Mouse (Mus musculus) G1E (cell line): ENCODE measurements around the gene Slc25a1. TPM values are rescaled to one million over a fixed set of nuclear protein-coding genes. Genes with fewer than 3 reads are reported as not detected.

Source experiments
- ATAC-seq: 2 replicates; pipeline ENCODE4 v1.8.0; 2016; ENCODE audit warnings: mild to moderate bottlenecking; ENCODE audit not compliant: insufficient number of reproducible peaks, poor library complexity, low FRiP score, severe bottlenecking; ENCODE audit errors: extremely low read depth
- DNase-seq: peaks from one replicate; pipeline ENCODE4 v3.0.0; 2012; ENCODE audit warnings: low spot score
- H3K27me3 ChIP-seq: 2 replicates; pipeline ENCODE4 v1.6.1; 2012; ENCODE audit warnings: mild to moderate bottlenecking, low read length, inconsistent platforms; ENCODE audit not compliant: insufficient read depth
- H3K36me3 ChIP-seq: replicated peaks from 2 replicates; pipeline ENCODE3; 2012; ENCODE audit warnings: mild to moderate bottlenecking, inconsistent platforms
- H3K4me1 ChIP-seq: 2 replicates; pipeline ENCODE4 v1.6.1; 2012; ENCODE audit warnings: low read depth, low read length, inconsistent platforms, mixed read lengths; ENCODE audit not compliant: insufficient read depth
- H3K4me3 ChIP-seq: 2 replicates; pipeline ENCODE4 v1.5.1; 2012; ENCODE audit warnings: low read depth, mild to moderate bottlenecking, inconsistent platforms, low read length, moderate library complexity, mixed read lengths
- H3K9me3 ChIP-seq: replicated peaks from 2 replicates; pipeline ENCODE4 v1.6.1; 2012; ENCODE audit warnings: inconsistent platforms
- CTCF ChIP-seq: IDR thresholded peaks from 2 replicates; pipeline ENCODE4 v1.5.1; 2012; ENCODE audit warnings: low read depth, low read length, inconsistent platforms, mixed read lengths
- GATA1 ChIP-seq: IDR thresholded peaks from 2 replicates; pipeline ENCODE4 v1.6.1; 2012; ENCODE audit warnings: borderline replicate concordance, low read length, inconsistent platforms, mixed read lengths
- GATA2 ChIP-seq: IDR thresholded peaks from 2 replicates; pipeline ENCODE4 v1.6.1; 2012; ENCODE audit warnings: low read depth, low read length, inconsistent platforms, borderline replicate concordance
- POLR2AphosphoS5 ChIP-seq: IDR thresholded peaks from 2 replicates; pipeline ENCODE4 v1.6.1; 2012; ENCODE audit warnings: low read depth, low read length, inconsistent platforms; ENCODE audit not compliant: insufficient replicate concordance
- TAL1 ChIP-seq: conservative IDR thresholded peaks from 2 replicates; pipeline ENCODE4 v1.6.1; 2012; ENCODE audit warnings: low read depth, low read length, inconsistent platforms, mixed read lengths
- polyA plus RNA-seq: library from polyadenylated mRNA; stranded (reverse); fragments of >175 nt; gene quantifications from 2 replicates; pipeline ENCODE4 v1.2.3, GENCODE M21; 2012
- total RNA-seq, 2 experiments: library from RNA; stranded (forward) in 1 of 2; stranded (reverse) in 1 of 2; fragments of 200-1000 nt in 1 of 2; fragments of >200 nt in 1 of 2; fragmentation: Nextera tagmentation in 1 of 2; gene quantifications; 2 replicates each; pipeline ENCODE4 v1.2.3; 2014 to 2017

Gene Slc25a1
- total and polyA plus RNA-seq, 3 experiments, result 57.3 to 209 (median 76.4) TPM

- no peak for TF ChIP-seq TAL1
- TF ChIP-seq POLR2AphosphoS5, result no peak
- TF ChIP-seq GATA1, result no peak
- TF ChIP-seq CTCF, result no peak
- TF ChIP-seq GATA2, result no peak
- no peak for ATAC-seq
- Histone ChIP-seq H3K9me3 (peaks cover 6% of the 10 kb centered on the region), H3K36me3 (peaks cover 72% of the 10 kb centered on the region), H3K27me3 (no peaks in the 10 kb centered on the region), H3K4me3 (no peak overlapping the region), H3K4me1 (peaks cover 43% of the 10 kb centered on the region)
- no peak for DNase-seq
Observed at GRCm38 (mm10) chr16:17876096-17876495, 51.9 kb downstream of the Slc25a1 start.

Other genes with a start within 250 kb of the Slc25a1 start
- 80.8 and 97.0 TPM in 2 replicates for gene Med15, start 195.3 kb downstream of the Slc25a1 start, total RNA-seq (2014; fragmentation: Nextera tagmentation)
- 20.3 and 23.4 TPM in 2 replicates for gene Med15, start 195.3 kb downstream of the Slc25a1 start, total RNA-seq (2017)
- gene Med15, start 195.3 kb downstream of the Slc25a1 start, polyA plus RNA-seq, result 221 and 227 TPM in 2 replicates
- not detected in 2 replicates for gene Klhl22, start 168.6 kb downstream of the Slc25a1 start, total RNA-seq (2014; fragmentation: Nextera tagmentation)
- 0.06 and 2.1 TPM in 2 replicates for gene Klhl22, start 168.6 kb downstream of the Slc25a1 start, total RNA-seq (2017)
- gene Klhl22, start 168.6 kb downstream of the Slc25a1 start, polyA plus RNA-seq, result not detected in 2 replicates
- gene Scarf2, start 130.9 kb downstream of the Slc25a1 start, total RNA-seq (2014; fragmentation: Nextera tagmentation), result not detected in 2 replicates
- gene Scarf2, start 130.9 kb downstream of the Slc25a1 start, total RNA-seq (2017), result 0.06 TPM in 1 of 2 replicates, not detected in the other
- gene Scarf2, start 130.9 kb downstream of the Slc25a1 start, polyA plus RNA-seq, result not detected in 2 replicates
- gene B830017H08Rik, start 95.1 kb downstream of the Slc25a1 start, total RNA-seq (2014; fragmentation: Nextera tagmentation), result not detected in 2 replicates
- 0.33 TPM in 1 of 2 replicates, not detected in the other for gene B830017H08Rik, start 95.1 kb downstream of the Slc25a1 start, total RNA-seq (2017)
- 0.17 and 0.23 TPM in 2 replicates for gene B830017H08Rik, start 95.1 kb downstream of the Slc25a1 start, polyA plus RNA-seq
- 2.3 and 2.4 TPM in 2 replicates for gene Car15, start 89.9 kb downstream of the Slc25a1 start, total RNA-seq (2014; fragmentation: Nextera tagmentation)
- gene Car15, start 89.9 kb downstream of the Slc25a1 start, total RNA-seq (2017), result 2.3 and 3.3 TPM in 2 replicates
- 0.13 and 0.89 TPM in 2 replicates for gene Car15, start 89.9 kb downstream of the Slc25a1 start, polyA plus RNA-seq
- 0.75 and 1.0 TPM in 2 replicates for gene Gm20518, start 36.5 kb downstream of the Slc25a1 start, total RNA-seq (2014; fragmentation: Nextera tagmentation)
- 0.52 and 1.0 TPM in 2 replicates for gene Gm20518, start 36.5 kb downstream of the Slc25a1 start, total RNA-seq (2017)
- gene Gm20518, start 36.5 kb downstream of the Slc25a1 start, polyA plus RNA-seq, result 0.09 and 0.17 TPM in 2 replicates
- not detected in 2 replicates for gene Tssk1, start 34.0 kb downstream of the Slc25a1 start, total RNA-seq (2014; fragmentation: Nextera tagmentation)
- gene Tssk1, start 34.0 kb downstream of the Slc25a1 start, total RNA-seq (2017), result 0.16 TPM in 1 of 2 replicates, not detected in the other
- gene Tssk1, start 34.0 kb downstream of the Slc25a1 start, polyA plus RNA-seq, result not detected in 2 replicates
- gene Dgcr2, start 29.7 kb downstream of the Slc25a1 start, total RNA-seq (2014; fragmentation: Nextera tagmentation), result 20.5 and 23.2 TPM in 2 replicates
- 25.5 and 32.2 TPM in 2 replicates for gene Dgcr2, start 29.7 kb downstream of the Slc25a1 start, total RNA-seq (2017)
- 16.5 and 27.8 TPM in 2 replicates for gene Dgcr2, start 29.7 kb downstream of the Slc25a1 start, polyA plus RNA-seq
- not detected in 2 replicates for gene Tssk2, start 29.6 kb downstream of the Slc25a1 start, total RNA-seq (2014; fragmentation: Nextera tagmentation)
- gene Tssk2, start 29.6 kb downstream of the Slc25a1 start, total RNA-seq (2017), result 0.23 TPM in 1 of 2 replicates, not detected in the other
- gene Tssk2, start 29.6 kb downstream of the Slc25a1 start, polyA plus RNA-seq, result not detected in 2 replicates
- gene Ess2, start 16.9 kb downstream of the Slc25a1 start, total RNA-seq (2014; fragmentation: Nextera tagmentation), result 13.7 and 19.3 TPM in 2 replicates
- gene Ess2, start 16.9 kb downstream of the Slc25a1 start, total RNA-seq (2017), result 29.1 and 31.0 TPM in 2 replicates
- gene Ess2, start 16.9 kb downstream of the Slc25a1 start, polyA plus RNA-seq, result 25.6 and 27.6 TPM in 2 replicates
- gene Gsc2, start 13.2 kb downstream of the Slc25a1 start, total RNA-seq (2014; fragmentation: Nextera tagmentation), result not detected in 2 replicates
- not detected in 2 replicates for gene Gsc2, start 13.2 kb downstream of the Slc25a1 start, total RNA-seq (2017)
- gene Gsc2, start 13.2 kb downstream of the Slc25a1 start, polyA plus RNA-seq, result not detected in 2 replicates
- not detected in 2 replicates for gene Vpreb2, start 52.2 kb upstream of the Slc25a1 start, total RNA-seq (2014; fragmentation: Nextera tagmentation)
- not detected in 2 replicates for gene Vpreb2, start 52.2 kb upstream of the Slc25a1 start, total RNA-seq (2017)
- not detected in 2 replicates for gene Vpreb2, start 52.2 kb upstream of the Slc25a1 start, polyA plus RNA-seq
- gene Dgcr6, start 124.6 kb upstream of the Slc25a1 start, total RNA-seq (2014; fragmentation: Nextera tagmentation), result 18.4 and 22.4 TPM in 2 replicates
- 14.1 and 19.6 TPM in 2 replicates for gene Dgcr6, start 124.6 kb upstream of the Slc25a1 start, total RNA-seq (2017)
- gene Dgcr6, start 124.6 kb upstream of the Slc25a1 start, polyA plus RNA-seq, result 20.4 and 23.8 TPM in 2 replicates
- 2.0 and 8.1 TPM in 2 replicates for gene Prodh, start 162.0 kb upstream of the Slc25a1 start, total RNA-seq (2014; fragmentation: Nextera tagmentation)
- gene Prodh, start 162.0 kb upstream of the Slc25a1 start, total RNA-seq (2017), result 12.5 and 14.5 TPM in 2 replicates
- gene Prodh, start 162.0 kb upstream of the Slc25a1 start, polyA plus RNA-seq, result 14.9 and 17.1 TPM in 2 replicates
- gene Rtn4r, start 199.4 kb upstream of the Slc25a1 start, total RNA-seq (2014; fragmentation: Nextera tagmentation), result not detected in 2 replicates
- 0.11 and 0.23 TPM in 2 replicates for gene Rtn4r, start 199.4 kb upstream of the Slc25a1 start, total RNA-seq (2017)
- gene Rtn4r, start 199.4 kb upstream of the Slc25a1 start, polyA plus RNA-seq, result not detected in 2 replicates